In the genomic region with DNA sequence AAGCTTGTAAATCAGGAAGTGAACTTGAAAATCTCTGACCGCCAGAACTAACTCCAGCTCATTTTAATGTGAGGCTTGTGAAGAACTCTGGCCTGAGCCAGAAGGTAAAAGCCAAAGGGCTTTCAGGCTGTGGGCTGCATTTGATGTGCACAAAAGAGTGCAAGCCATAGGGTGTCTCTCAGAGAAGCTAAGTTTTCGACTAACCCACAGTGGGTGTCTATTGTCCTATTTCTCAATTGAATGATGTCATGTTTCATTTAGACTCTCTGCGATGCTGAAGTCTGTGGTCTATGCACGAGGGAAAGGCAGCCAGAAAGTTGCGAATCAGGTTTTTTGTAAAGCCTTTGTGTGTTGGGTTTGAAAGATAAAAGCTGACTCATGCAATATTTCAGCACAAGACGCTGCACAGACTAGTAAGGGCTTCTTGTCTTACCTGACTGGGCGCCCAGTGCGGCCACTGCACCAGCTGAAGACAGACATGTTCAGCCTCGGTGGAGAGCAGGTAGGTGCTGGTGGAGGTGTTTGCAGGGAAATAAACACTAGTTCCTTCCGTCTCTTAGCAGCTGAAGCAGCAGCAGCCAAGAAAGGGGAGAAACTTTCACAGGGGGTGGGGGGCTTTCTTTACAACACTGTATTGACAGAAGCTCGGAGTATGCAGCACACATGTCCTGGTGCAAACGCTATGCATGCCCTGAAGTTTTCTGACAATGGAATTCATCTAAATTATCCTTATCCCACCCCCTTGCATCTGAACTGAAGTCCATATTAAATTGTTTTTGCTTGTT, we compare ENCODE assay signal across 10 mouse cellular contexts.
DNase-seq lines count a peak whose midpoint lies in the region; ATAC-seq lines count a peak whose summit lies in the region.
"Had no signal": no experiment of that assay in that cellular context is flagged by ENCODE, and none has a peak within 500 bp of the region (broad histone marks: within the 10 kb centered on the region; RNA-seq: fewer than 3 reads in every experiment).

No protein-coding gene starts in this region.

- no peaks in the 10 kb centered on the region for H3K36me3 ChIP-seq in forebrain, embryonic 12.5 days (replicated peaks)
- H3K36me3 ChIP-seq in macrophage (ENCODE audit: inconsistent target), result no peaks in the 10 kb centered on the region
- H3K36me3 ChIP-seq in liver, embryonic 11.5 days (ENCODE audit: control insufficient read depth, insufficient read depth, low read length), result no peaks in the 10 kb centered on the region
- H3K36me3 ChIP-seq: liver, embryonic 15.5 days had no signal

- peak overlapping the region; percentile 33 for H3K4me3 ChIP-seq in forebrain, embryonic 12.5 days (replicated peaks)
- H3K4me3 ChIP-seq in macrophage (ENCODE audit: inconsistent target), result no peak overlapping the region
- H3K4me3 ChIP-seq in liver, embryonic 11.5 days (ENCODE audit: low read depth, low read length), result no peak overlapping the region
- H3K4me3 ChIP-seq: liver, embryonic 15.5 days had no signal

- peak; percentile 9 for DNase-seq in lung, postnatal 36 days
- DNase-seq in lung, postnatal 25 days (ENCODE audit: low spot score), result no peak
- peak; percentile 51 to 64 for DNase-seq in urinary bladder, postnatal 36 days (ENCODE audit: low spot score in 2 of 2)
- no peak for DNase-seq in testis, postnatal 10 days (ENCODE audit: low spot score)
- no peak for DNase-seq in heart, postnatal 10 days
- DNase-seq in liver, embryonic 11.5 days (ENCODE audit: low spot score), result no peak
- DNase-seq: spleen, adult 18-20 months had no signal

- intact Hi-C loops in heart, postnatal 10 days (cut with DNase I), result no loop called here

- peak; percentile 71 for ATAC-seq in forebrain, embryonic 12.5 days (ENCODE audit: low FRiP score)
- no peak for ATAC-seq in liver, embryonic 11.5 days (replicated peaks; ENCODE audit: low FRiP score)

- 0 out of 2 replicates have a peak, but pooled peaks cover 3% of the 10 kb centered on the region for H3K27me3 ChIP-seq in forebrain, embryonic 12.5 days
- no peaks in the 10 kb centered on the region for H3K27me3 ChIP-seq in liver, embryonic 11.5 days (replicated peaks; ENCODE audit: control insufficient read depth, insufficient read depth, low read length)
- H3K27me3 ChIP-seq: liver, embryonic 15.5 days had no signal

- peak overlapping the region; percentile 42 for H3K9ac ChIP-seq in forebrain, embryonic 12.5 days
- H3K9ac ChIP-seq in liver, embryonic 11.5 days (ENCODE audit: low read depth, low read length), result no peak overlapping the region
- H3K9ac ChIP-seq: liver, embryonic 15.5 days had no signal

- H3K4me2 ChIP-seq in forebrain, embryonic 12.5 days, result peak overlapping the region; percentile 59
- H3K4me2 ChIP-seq in liver, embryonic 11.5 days, result no peak overlapping the region
- H3K4me2 ChIP-seq: liver, embryonic 15.5 days had no signal

- H3K79me2 ChIP-seq in macrophage (ENCODE audit: inconsistent target), result no peaks in the 10 kb centered on the region

- H3K4me1 ChIP-seq in forebrain, embryonic 12.5 days, result peaks cover 39% of the 10 kb centered on the region
- H3K4me1 ChIP-seq in liver, embryonic 11.5 days (replicated peaks; ENCODE audit: control insufficient read depth, insufficient read depth, low read length), result no peaks in the 10 kb centered on the region
- H3K4me1 ChIP-seq: liver, embryonic 15.5 days had no signal

- no peaks in the 10 kb centered on the region for H3K9me3 ChIP-seq in forebrain, embryonic 12.5 days
- no peaks in the 10 kb centered on the region for H3K9me3 ChIP-seq in liver, embryonic 11.5 days (ENCODE audit: control insufficient read depth, low read length)
- H3K9me3 ChIP-seq: liver, embryonic 15.5 days had no signal

- 3% methylated on average over 12 of the region's 12 CpGs for WGBS in forebrain, embryonic 12.5 days
- 43% methylated on average over 12 of the region's 12 CpGs for WGBS in macrophage (ENCODE audit: missing documents)
- 46% methylated on average over 12 of the region's 12 CpGs for WGBS in liver, embryonic 11.5 days

- H3K27ac ChIP-seq in forebrain, embryonic 12.5 days, result peak overlapping the region; percentile 83
- H3K27ac ChIP-seq in macrophage, result peak overlapping the region; percentile 42
- H3K27ac ChIP-seq in liver, embryonic 11.5 days (ENCODE audit: low read depth, low read length), result no peak overlapping the region
- H3K27ac ChIP-seq: liver, embryonic 15.5 days had no signal

Comparison
In these comparisons a context has a peak if more than half of its experiments do, and no peak if none do; other contexts are left out.
1. DNase-seq: peak in lung, postnatal 36 days (single experiment) and urinary bladder, postnatal 36 days (2 of 2); none in lung, postnatal 25 days (single experiment), testis, postnatal 10 days (single experiment), heart, postnatal 10 days (0 of 2) and liver, embryonic 11.5 days (single experiment).